Mouse (Mus musculus) cerebellum, adult 11-12 months (tissue): ENCODE results near the gene Olfr635.
"Not testable (repeated sequence)": the region's sequence is repeated elsewhere in the genome, so short reads cannot be mapped to it uniquely, and the experiment has no call there.

Source experiments
- DNase-seq: peaks from one replicate; pipeline ENCODE4 v3.0.0; 2022

The Olfr635 gene

GRCm38 (mm10) chr7:103970852-103971251 is at the start of gene Olfr635:
Olfr635 (plus strand) TSS chr7:103971152.
- no peak for DNase-seq

GRCm38 (mm10) chr7:103928525-103928924 is 42.4 kb upstream of the Olfr635 start, which contains the start of gene Olfr631:
Olfr631 (plus strand) TSS chr7:103928825.
- DNase-seq = no peak

- no peak for DNase-seq
These were observed 36.7 kb upstream of the Olfr635 start, which contains the start of gene Olfr632 for GRCm38 (mm10) chr7:103934264-103934663. Olfr632 (plus strand) TSS chr7:103934347.

GRCm38 (mm10) chr7:103942730-103943129 is 28.2 kb upstream of the Olfr635 start:
- no peak for DNase-seq

GRCm38 (mm10) chr7:103944137-103944536 is 26.8 kb upstream of the Olfr635 start, which contains the start of gene Olfr633:
Olfr633 (plus strand) TSS chr7:103944437.
- DNase-seq = no peak

- DNase-seq = not testable (repeated sequence)
These were observed 4.1 kb upstream of the Olfr635 start for GRCm38 (mm10) chr7:103966873-103967272.

GRCm38 (mm10) chr7:103971782-103972181 is 830 bp downstream of the Olfr635 start:
- no peak for DNase-seq

GRCm38 (mm10) chr7:103998446-103998845 is 27.5 kb downstream of the Olfr635 start, which contains the start of gene Olfr638:
Olfr638 (plus strand) TSS chr7:103998746.
- DNase-seq = no peak

GRCm38 (mm10) chr7:103999124-103999523 is 28.2 kb downstream of the Olfr635 start:
- DNase-seq = no peak

GRCm38 (mm10) chr7:104017203-104017602 is 46.3 kb downstream of the Olfr635 start, which contains the start of gene Olfr639:
Olfr639 (minus strand) TSS chr7:104017303.
- DNase-seq = no peak

- DNase-seq = no peak
These were observed 48.0 kb downstream of the Olfr635 start for GRCm38 (mm10) chr7:104018953-104019352.

- no peak for DNase-seq
These were observed 50.7 kb downstream of the Olfr635 start for GRCm38 (mm10) chr7:104021651-104022050.

- no peak for DNase-seq
These were observed 54.5 kb downstream of the Olfr635 start, which contains the start of gene Olfr640 for GRCm38 (mm10) chr7:104025473-104025872. Olfr640 (minus strand) TSS chr7:104025573.

- no peak for DNase-seq
These were observed 56.0 kb downstream of the Olfr635 start for GRCm38 (mm10) chr7:104026978-104027377.

GRCm38 (mm10) chr7:104035145-104035544 is 64.2 kb downstream of the Olfr635 start, which contains the start of gene Olfr641:
Olfr641 (plus strand) TSS chr7:104035445.
- DNase-seq = no peak
